Mouse (Mus musculus) ES-Bruce4 (cell line): ENCODE data around the gene Mafg. TPM values are rescaled to one million over a fixed set of nuclear protein-coding genes. Genes with fewer than 3 reads are reported as not detected.

ENCODE experiments used
- H3K27ac ChIP-seq: 2 replicates; pipeline ENCODE4 v1.5.1; 2012; ENCODE audit warnings: low read length, inconsistent platforms; ENCODE audit not compliant: insufficient read depth
- H3K27me3 ChIP-seq: 2 replicates; pipeline ENCODE4 v1.6.1; 2012; ENCODE audit warnings: mild to moderate bottlenecking, low read length, inconsistent platforms; ENCODE audit not compliant: control insufficient read depth, poor library complexity, insufficient read depth, severe bottlenecking
- H3K36me3 ChIP-seq: 2 replicates; pipeline ENCODE4 v1.6.1; 2012; ENCODE audit warnings: inconsistent platforms, mild to moderate bottlenecking, low read length, moderate library complexity; ENCODE audit not compliant: control insufficient read depth, poor library complexity, insufficient read depth, severe bottlenecking
- H3K4me1 ChIP-seq: one replicate; pipeline ENCODE4 v1.8.1; 2011; ENCODE audit warnings: low read length; ENCODE audit not compliant: control insufficient read depth, insufficient read depth
- H3K4me3 ChIP-seq: 2 replicates; pipeline ENCODE4 v1.5.1; 2011; ENCODE audit warnings: low read depth, mild to moderate bottlenecking, low read length
- H3K9ac ChIP-seq: 2 replicates; pipeline ENCODE4 v1.6.1; 2012; ENCODE audit warnings: low read depth, mild to moderate bottlenecking, inconsistent platforms; ENCODE audit not compliant: poor library complexity, severe bottlenecking
- H3K9me3 ChIP-seq: replicated peaks from 2 replicates; pipeline ENCODE4 v1.6.1; 2012; ENCODE audit warnings: mild to moderate bottlenecking, low read length, inconsistent platforms; ENCODE audit not compliant: control insufficient read depth, poor library complexity, insufficient read depth, severe bottlenecking
- CTCF ChIP-seq: IDR thresholded peaks from one replicate; pipeline ENCODE4 v1.8.1; 2011; ENCODE audit warnings: low read depth, low read length
- EP300 ChIP-seq: IDR thresholded peaks from 2 replicates; pipeline ENCODE4 v1.6.1; 2011; ENCODE audit warnings: low read depth, low read length; ENCODE audit not compliant: insufficient read depth
- POLR2A ChIP-seq: IDR thresholded peaks from one replicate; pipeline ENCODE4 v1.8.1; 2011; ENCODE audit warnings: low read length; ENCODE audit not compliant: insufficient read depth
- polyA plus RNA-seq: library from polyadenylated mRNA; stranded (reverse); fragments of >200 nt; gene quantifications from 2 replicates; pipeline ENCODE4 v1.2.4, GENCODE M21; 2011; ENCODE audit warnings: low read depth; ENCODE audit not compliant: missing spikeins, insufficient read depth, insufficient read length

Gene Mafg
- polyA plus RNA-seq, 1 experiment, result 53.0 TPM

DNA sequence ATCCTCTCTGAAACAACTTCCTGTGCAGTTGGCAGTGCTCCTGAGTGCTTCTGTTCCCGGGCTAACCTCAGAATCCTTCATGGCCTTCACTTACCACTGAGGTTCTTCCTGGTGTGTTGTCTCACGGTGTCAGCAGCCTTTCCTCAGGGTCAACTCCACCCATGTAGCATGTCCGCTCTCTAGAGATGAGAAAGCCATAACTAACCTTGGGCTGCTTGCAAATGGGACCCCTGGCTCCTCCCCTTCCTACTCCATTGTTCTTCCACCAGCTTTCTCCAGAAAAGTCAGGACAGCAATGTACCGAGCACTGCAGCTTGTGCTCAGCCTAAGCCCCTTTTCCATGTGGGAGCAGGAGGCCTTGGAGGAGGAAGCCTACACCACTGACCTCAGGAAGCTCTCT is 26.6 kb downstream of the Mafg start:
- Histone ChIP-seq H3K27ac (no peak overlapping the region), H3K36me3 (peaks cover 23% of the 10 kb centered on the region), H3K4me3 (no peak overlapping the region), H3K9ac (no peak overlapping the region), H3K27me3 (no peaks in the 10 kb centered on the region), H3K9me3 (no peaks in the 10 kb centered on the region), H3K4me1 (no peaks in the 10 kb centered on the region)
- no peak for TF ChIP-seq CTCF
- TF ChIP-seq POLR2A, result no peak
- TF ChIP-seq EP300, result no peak

DNA sequence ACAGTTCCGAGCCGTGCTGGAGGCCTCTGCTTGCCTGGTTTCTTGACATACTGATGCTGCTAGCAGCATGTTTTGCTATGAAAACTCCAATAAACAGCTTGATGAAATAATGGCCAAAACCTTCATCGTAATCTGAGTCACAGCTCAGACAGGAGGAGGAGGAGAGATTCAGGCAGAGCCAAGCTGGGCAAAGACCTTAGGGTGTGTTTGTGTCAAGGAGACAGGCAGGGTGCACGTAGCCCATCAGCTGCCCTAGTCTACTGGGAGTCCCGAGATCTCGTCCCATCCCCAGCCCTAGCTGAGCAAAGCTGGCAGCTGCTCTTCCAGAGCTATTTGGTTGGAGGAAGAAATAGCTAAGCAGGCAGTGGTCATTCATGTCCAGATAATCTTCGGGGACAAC is 27.7 kb downstream of the Mafg start:
- H3K36me3 ChIP-seq, result peaks cover 24% of the 10 kb centered on the region
- no peaks in the 10 kb centered on the region for H3K27me3 ChIP-seq
- H3K9ac ChIP-seq, result no peak overlapping the region
- no peak overlapping the region for H3K27ac ChIP-seq
- no peaks in the 10 kb centered on the region for H3K4me1 ChIP-seq
- no peak overlapping the region for H3K4me3 ChIP-seq
- no peak for TF ChIP-seq CTCF
- TF ChIP-seq POLR2A, result no peak
- no peak for TF ChIP-seq EP300
- H3K9me3 ChIP-seq, result no peaks in the 10 kb centered on the region

DNA sequence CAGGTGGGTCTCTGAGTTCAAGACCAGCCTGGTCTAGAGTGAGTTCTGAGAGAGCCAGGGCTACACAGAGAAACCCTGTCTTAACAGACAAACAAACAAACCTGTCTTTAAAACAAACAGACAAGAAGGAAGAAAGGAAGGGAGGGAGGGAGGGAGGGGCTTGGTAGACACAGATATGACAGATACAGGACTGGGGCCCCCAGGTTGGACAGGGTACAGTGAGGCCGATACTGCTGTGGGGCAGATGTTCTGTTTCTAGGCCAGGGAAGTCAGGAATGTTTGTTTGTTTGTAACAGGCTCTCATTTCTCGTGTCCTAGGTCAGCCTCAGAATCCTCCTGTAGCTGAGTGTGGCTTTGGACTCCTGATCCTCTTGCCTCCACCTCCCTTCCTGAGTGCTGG is 29.9 kb downstream of the Mafg start:
- no peaks in the 10 kb centered on the region for H3K4me1 ChIP-seq
- TF ChIP-seq CTCF, result no peak
- no peak for TF ChIP-seq POLR2A
- TF ChIP-seq EP300, result no peak
- no peak overlapping the region for H3K27ac ChIP-seq
- H3K27me3 ChIP-seq, result no peaks in the 10 kb centered on the region
- H3K9ac ChIP-seq, result no peak overlapping the region
- H3K9me3 ChIP-seq, result no peaks in the 10 kb centered on the region
- peaks cover 24% of the 10 kb centered on the region for H3K36me3 ChIP-seq
- no peak overlapping the region for H3K4me3 ChIP-seq

DNA sequence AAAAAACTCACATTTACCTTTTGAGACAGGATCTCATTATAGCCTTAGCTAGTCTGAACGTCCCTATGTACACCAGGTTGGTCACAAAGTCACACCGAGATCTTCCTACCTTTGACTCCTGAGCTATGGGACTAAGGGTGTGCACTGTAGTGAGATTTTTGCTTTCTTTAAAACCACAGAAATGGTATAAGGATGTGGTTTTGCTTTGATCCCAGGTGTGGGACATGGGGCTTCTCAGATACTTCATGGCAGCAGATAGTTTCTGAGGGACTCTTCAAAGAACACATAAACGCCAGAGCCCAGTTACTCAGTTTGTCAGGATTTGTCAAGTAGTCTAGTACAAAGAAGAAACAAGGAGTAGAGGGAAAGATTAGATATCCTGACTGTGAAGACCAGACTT is 32.7 kb downstream of the Mafg start:
- Histone ChIP-seq H3K4me1 (peaks cover 1% of the 10 kb centered on the region), H3K27me3 (no peaks in the 10 kb centered on the region), H3K4me3 (no peak overlapping the region), H3K27ac (no peak overlapping the region), H3K9me3 (no peaks in the 10 kb centered on the region), H3K36me3 (peaks cover 37% of the 10 kb centered on the region), H3K9ac (no peak overlapping the region)
- TF ChIP-seq CTCF (no peak), EP300 (no peak), POLR2A (no peak)

DNA sequence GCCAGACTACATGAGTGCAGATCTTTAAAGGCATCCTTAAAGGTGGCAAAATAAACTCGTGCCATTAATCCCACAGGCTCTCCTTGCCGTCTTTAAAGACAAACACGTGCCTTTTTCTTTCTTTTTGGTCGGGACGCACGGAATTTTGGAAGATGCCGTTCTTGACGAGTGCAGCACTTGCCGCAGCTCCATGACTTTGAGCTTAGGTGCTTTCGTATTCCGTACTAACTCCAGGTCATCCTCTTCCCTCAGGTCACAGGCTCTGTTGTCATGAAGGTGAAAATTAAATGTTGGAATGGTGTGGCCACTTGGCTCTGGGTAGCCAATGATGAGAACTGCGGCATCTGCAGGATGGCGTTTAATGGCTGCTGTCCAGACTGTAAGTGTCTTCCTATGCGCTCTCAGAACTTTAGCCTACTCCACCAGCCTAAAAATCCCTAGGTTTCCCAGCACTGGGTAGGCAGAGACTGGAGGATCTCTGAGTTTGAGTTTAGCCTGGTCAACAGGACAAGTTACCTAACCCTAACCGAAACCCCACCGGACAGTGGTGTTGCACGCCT is 34.3 kb downstream of the Mafg start:
- H3K27me3 ChIP-seq, result no peaks in the 10 kb centered on the region
- no peaks in the 10 kb centered on the region for H3K9me3 ChIP-seq
- H3K36me3 ChIP-seq, result peaks cover 50% of the 10 kb centered on the region
- peak overlapping the region; percentile 93 for H3K4me3 ChIP-seq
- H3K9ac ChIP-seq, result peak overlapping the region; percentile 84
- peak overlapping the region; percentile 61; the same call in 1 of the 2 replicates for H3K27ac ChIP-seq
- H3K4me1 ChIP-seq, result peaks cover 1% of the 10 kb centered on the region
- TF ChIP-seq CTCF (no peak), EP300 (no peak), POLR2A (no peak)

DNA sequence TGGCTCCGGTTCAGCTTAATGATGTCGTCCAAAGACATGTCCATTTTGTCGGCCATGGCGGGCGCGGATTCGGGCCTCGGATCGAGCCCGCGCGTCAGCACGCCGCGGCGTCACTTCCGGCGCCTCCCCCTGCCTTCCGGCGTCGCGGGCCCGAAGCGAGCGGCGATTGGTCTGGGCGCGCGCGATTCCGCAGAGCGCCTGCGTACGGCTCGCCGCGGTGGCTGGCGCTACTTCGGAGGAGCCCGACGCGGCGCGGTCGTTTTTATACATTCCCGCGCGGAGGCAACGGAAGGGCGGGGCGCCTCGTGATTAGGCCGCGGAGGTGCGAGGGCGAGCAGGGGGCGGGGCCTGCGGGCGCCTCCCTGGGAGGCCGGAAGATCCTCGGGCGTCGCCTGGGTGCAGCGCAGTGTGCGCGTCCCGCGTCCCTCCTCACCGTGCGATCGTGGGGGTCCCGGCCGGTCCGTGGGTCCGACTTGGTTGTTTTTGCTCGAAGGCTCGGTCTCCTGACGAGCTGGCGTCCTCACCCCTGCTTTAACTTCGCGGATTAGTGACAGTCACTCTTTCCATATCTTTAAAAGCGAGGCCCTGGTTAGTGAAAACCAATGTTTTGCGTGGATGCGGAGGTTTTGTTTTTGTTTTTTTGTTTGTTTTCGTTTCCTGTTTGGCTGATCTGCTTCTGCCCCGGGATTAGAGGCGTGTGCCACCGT is 35.0 kb downstream of the Mafg start, which contains the start of the genes Alyref and Anapc11:
Alyref (minus strand) TSS at position 83 of the 707 bp plus-strand sequence.
Anapc11 (plus strand) TSS at position 139 of the 707 bp plus-strand sequence.
- H3K4me1 ChIP-seq, result peaks cover 1% of the 10 kb centered on the region
- H3K36me3 ChIP-seq, result peaks cover 51% of the 10 kb centered on the region
- H3K4me3 ChIP-seq, result peak within 1 kb of the TSS; percentile 97
- peak within 1 kb of the TSS; percentile 97 for H3K9ac ChIP-seq
- H3K9me3 ChIP-seq, result no peaks in the 10 kb centered on the region
- H3K27me3 ChIP-seq, result no peaks in the 10 kb centered on the region
- TF ChIP-seq POLR2A, result peak; percentile 22
- TF ChIP-seq EP300, result 0 out of 2 replicates have a peak, but pooled peaks have one; percentile 42
- no peak for TF ChIP-seq CTCF
- peak within 1 kb of the TSS; percentile 61 for H3K27ac ChIP-seq
